Mouse (Mus musculus): ENCODE measurements at regions not wholly inside any gene's neighbourhood (a gene's known extent, or its start where the extent isn't known, plus 50 kb on each side); places are given as distances from the start of the nearest gene placed in this dataset.

- peak; percentile 76 to 82 for DNase-seq
Measured at GRCm38 (mm10) chr3:143379193-143379592, 497.4 kb upstream of the Pkn2 start.

GRCm38 (mm10) chr3:143377446-143377845, 495.6 kb upstream of the Pkn2 start:
- peak; percentile 10 to 24 for DNase-seq

DNA sequence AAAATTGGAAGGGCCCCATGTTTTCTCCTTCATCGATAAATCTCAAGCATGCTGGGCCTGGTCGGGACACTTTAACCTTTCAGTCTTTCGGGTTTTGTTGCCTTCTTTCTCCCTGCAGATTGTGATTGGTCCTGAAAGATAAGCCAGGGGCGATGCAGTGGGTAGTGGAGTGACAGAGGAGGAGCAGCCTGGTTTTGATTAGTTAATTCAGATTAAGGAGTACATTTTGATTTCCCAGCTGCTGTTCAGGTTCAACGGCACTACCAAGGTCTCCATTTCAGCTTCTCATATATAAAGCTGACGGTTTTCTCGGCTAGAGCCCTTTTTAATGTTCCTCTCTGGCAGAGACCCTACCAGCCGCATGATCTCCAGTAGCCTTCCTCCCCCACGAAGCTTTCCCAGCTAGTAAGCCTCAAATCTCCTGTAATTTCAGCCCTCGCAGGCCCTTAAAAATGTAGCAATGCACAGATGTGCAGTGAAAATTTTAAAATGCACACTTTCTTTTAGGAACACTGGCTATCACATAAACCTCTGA, 493.8 kb upstream of the Pkn2 start:
- DNase-seq = no peak

DNA sequence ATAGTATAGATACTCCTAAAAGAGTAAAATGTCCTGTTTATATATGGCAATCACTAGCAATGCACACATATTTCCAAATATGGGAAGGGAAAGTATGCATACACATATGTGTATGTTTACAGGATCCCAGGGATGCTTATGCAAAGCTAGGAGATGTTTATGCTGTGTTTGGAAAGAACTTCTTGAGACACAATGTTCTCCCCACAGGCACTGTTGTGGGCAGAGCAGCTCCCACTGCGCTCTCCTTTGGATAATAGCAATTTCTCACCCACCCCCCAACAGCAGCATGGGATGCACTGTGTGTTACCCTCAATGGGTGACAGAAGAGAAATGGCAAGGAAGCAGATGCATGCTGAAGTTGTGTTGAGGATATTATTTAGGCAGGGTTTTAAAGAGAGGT, 491.7 kb upstream of the Pkn2 start:
- no peak for DNase-seq

DNA sequence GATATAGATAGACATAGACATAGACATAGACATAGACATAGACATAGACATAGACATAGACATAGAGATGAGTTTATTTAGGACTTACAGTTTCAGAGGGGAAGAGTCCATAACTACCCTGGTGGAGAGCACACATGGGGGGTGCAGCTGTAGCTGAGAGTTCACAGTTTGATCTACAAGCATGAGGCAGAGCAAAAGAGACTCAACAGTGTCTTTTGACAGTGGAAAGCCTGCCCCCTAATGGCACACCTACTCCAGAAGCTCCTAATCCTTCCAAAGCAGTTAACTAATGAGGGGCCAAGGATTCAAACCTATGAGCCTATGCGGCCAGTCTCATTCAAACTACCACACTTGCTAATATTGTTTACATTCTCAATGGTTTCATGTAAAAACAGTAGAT, 487.2 kb upstream of the Pkn2 start:
- DNase-seq = no peak

- no peak for DNase-seq
Measured at GRCm38 (mm10) chr3:143340032-143340431, 458.2 kb upstream of the Pkn2 start.

- DNase-seq = no peak
Measured at GRCm38 (mm10) chr3:143333339-143333738, 451.5 kb upstream of the Pkn2 start.

DNA sequence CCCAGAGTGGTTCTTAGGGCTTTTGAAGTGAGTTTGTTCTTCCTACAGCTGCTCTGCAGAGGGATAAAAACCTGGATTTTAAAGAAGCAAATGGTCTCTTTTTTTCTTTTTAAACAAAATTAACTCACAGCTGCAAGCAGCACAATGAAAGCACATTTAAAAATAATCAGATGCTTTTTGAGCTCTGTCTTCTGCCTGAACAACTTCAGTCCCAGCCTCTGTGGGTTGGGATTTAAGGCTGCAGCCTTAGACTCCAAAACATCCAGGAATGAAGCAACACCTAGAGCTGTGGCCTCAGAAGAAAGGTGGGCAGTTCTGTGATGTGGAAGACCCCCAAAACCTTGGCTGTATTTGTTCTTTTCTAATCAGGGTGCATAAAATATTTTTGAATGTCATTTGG, 446.7 kb upstream of the Pkn2 start:
- DNase-seq = no peak

GRCm38 (mm10) chr3:143327652-143328051, 445.8 kb upstream of the Pkn2 start:
- DNase-seq = no peak

- DNase-seq = no peak
Measured at GRCm38 (mm10) chr3:143316457-143316856, 434.7 kb upstream of the Pkn2 start.

DNA sequence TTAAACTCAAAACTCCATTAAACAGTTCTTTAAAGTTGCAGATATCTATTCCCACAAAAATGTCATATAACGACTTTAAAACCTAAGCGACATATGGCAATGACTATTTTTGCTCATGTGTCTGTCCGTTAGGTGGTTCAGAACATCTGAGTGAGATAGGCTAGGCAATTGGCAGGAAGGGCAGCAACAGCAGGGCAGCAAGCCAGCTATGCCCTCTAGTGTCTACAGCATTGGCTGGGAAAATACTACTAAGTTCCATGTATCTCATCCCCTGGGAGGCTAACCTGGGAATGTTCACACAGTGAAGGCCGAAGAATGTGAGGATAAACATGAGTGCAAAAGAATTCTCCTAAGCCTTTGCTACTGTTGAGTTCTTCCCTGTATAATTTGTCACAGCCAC, 410.0 kb upstream of the Pkn2 start:
- peak; percentile 2 to 27 for DNase-seq

DNA sequence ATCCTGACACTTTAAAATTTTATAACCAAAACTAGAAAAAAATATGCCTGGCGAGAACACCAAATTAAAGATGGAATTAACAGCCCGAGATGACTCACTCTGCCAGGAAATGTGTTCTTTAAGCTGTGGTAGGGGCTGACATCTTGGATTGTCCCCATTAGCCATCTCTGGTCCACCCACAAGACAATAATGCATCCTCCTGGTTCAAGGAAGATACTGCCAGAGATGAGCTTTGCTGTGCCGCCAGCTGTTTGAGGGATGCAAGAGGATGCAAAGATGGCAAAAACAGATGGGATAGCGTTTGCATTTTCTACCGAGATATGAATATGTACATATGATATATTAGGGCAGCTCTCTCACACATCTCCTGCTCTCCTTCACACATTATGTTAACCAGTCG, 382.3 kb upstream of the Pkn2 start:
- no peak for DNase-seq

DNA sequence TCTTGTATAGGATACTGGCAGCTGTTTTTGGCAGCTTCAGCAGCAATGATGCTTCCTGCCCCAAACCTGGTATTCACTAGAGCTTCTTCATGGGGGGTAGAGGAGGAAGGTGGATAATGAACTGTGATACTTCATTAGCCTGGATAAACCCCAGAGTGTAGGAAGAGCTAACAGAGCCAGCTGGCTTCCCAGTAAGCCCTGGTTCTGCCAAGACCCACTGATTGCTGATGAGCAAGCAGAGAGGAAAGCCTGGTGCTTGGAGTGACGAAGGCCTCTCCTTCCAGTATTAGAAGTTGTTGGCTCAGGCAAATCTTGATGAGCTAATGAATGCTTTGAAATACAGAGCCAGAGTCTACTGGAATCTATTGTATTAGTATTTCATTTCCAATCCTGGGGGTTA, 370.8 kb upstream of the Pkn2 start:
- no peak for DNase-seq

DNA sequence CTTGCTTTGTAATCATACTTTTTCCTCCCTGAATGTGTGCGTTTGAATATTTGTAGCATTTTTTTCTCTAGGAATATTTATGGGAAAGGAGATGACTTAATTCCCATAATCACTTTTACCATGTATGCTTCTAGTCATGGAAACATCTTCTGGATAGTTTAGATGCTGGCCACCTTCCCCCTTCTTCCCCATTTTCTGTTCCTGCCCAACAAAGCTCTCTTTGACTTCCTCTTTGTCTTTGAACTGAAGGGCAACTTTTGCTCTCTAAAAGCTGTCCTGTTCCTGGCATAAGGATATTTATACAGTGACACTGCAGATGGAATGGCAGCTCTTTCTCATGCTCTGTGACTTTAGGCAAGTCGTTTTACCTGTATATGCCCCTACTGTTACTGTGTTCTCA, 370.2 kb upstream of the Pkn2 start:
- no peak for DNase-seq

- DNase-seq = no peak
Measured at GRCm38 (mm10) chr3:143242691-143243090, 360.9 kb upstream of the Pkn2 start.

DNA sequence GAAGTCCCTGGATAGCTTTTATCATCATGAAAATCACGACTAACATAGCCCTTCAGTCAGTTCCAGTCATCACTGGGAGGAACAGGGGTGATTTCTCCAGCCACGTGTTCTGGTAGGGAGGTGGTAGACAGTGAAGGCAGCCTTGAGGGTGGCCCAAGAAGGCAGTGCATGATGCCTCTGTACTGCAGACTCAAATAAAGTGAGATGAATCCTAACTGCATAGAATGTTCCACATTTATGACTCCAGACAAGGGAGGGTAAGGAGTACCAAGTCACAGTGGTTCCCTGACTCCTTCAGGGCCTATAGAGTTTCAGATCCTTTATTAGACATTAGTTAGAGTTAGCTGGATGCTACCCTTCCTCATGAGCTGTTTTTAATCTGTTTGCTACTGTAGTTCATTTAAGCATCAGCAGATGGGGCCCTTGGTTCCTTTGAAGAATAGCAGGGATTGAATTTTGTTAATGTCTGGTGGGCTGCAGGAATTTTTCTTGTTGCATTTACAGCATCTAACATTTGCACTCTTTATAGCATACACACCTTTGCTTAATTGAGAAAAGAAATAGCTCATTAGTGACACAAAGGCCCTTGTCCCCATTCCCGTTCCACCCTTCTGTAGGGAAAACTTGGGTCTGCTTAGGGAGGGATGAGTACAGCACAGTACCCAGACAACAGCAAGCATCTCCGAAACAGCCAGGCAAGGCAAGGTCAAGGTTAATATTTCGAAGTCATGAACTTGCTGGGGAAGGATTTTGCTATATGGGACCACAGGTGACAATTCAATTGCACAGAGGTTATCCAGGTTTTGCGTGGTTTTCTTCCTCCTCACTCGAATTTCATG, 359.0 kb upstream of the Pkn2 start:
- DNase-seq = no peak

DNA sequence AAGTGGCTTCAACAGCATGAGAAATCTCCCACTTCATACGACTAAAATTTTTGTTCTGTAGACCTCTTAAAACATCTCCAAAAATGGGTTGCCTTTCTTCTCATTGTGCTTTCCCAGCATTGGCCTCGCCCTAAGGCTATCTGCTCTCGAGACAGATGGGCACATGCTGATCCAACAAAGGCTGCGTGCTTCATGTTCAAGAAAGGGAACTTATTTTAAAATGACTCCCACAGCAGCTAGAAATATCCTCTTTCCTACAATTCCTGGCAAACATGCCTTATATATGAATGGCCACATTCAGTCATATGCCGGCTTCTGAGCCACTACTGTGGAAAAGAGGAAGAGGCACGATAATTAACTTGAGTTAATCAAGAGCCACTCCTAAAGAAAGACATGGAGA, 356.7 kb upstream of the Pkn2 start:
- no peak for DNase-seq

- no peak for DNase-seq
Measured at GRCm38 (mm10) chr3:143223999-143224729, 342.4 kb upstream of the Pkn2 start.

DNA sequence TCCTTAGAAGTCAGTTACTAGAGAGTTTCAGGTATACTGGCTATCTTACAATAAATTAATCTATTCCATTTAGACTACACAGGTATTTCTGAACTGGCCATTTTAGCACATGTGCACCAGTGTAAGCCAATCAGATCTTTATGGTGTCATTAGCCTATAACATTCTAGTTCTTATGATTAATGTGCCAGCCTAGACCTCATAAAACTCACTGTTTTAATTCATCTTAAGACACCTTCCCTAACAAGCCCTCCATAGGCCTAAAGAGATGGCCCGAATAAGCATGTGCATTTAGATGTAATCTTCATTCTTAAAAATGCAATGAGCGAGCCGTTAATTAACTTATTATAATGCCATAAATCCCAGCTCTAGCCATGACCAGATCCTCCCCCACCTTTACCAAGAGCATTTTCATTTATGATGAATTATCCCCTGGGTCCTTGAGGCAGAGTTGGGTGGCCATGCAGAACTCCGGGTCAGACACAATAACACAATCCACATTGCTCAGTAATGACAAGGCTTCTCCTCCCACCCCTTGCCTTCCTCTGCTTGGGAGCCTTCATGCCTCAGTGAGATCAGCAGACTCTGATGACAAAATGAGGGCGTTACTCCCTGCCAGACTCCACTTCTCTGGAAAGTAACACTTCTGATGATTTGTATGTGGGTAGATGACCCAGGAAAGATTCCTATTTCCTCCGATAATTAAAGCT, 311.6 kb upstream of the Pkn2 start:
- DNase-seq = no peak

- DNase-seq = no peak
Measured at GRCm38 (mm10) chr3:143188931-143189330, 307.1 kb upstream of the Pkn2 start.

DNA sequence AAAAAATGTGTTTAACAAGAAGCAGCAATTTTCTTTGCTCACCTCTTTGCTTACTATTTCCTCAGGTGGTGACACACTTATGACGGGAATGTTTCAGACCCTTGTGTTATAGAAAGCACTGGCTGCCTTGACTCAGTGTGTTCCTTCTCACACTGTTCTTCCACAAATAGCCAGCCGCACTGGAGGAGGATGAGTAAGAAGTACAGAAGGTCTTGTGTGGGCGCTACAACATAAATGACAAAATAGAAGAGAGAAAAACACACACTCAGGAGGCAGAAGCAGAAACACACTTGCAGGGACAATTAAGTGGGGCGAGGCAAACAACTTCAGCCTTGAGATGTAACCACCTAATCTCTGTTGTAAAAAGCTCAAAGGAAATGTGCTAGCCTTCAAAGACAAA, 292.2 kb upstream of the Pkn2 start:
- DNase-seq = no peak

DNA sequence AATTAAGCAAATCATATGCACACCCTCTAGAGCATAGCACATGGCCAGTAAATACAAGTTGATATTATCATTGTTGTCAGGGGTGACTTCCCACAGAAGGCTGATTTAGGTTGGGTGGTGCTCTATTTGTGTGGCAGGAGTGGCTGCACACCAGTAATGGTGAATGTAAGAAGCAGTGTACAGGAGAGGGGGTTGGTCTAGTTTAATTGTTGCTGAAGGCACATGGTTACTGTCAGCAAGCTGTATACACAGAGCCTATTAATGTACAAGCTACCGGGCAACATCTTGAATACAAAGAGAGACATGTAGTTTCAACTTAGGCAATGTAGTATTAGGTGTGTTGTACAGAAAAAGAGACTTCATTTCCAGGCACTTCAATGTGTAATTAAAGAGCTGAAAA, 280.6 kb upstream of the Pkn2 start:
- no peak for DNase-seq

DNA sequence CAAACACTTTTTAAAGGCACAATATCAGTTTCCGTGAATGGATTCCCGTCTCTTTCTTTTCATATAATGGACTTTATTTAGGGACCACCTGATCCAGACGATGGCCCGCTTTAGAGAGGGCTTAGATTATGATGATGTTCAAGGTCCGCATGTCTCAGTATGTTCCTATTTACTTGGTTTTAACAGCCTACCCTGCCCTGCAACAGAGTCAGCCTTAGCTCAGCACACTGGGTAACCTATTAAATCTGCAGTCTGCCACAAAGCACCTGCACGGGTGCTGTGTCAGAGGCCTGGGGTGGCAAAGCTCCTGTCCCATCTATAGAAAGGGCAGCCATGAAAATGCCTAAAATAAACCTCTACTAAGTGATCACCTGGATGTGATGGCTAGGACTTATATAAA, 280.2 kb upstream of the Pkn2 start:
- no peak for DNase-seq

Data from adrenal gland, postnatal 36 days (tissue).